Mouse (Mus musculus): ENCODE measurements at regions not wholly inside any gene's neighbourhood (a gene's known extent, or its start where the extent isn't known, plus 50 kb on each side); places are given as distances from the start of the nearest gene placed in this dataset.

- DNase-seq (ENCODE audit: low spot score in 2 of 2) = no peak
Observed at GRCm38 (mm10) chr13:84760978-84761377, 428.2 kb upstream of the Ccnh start.

- no peak for DNase-seq (ENCODE audit: low spot score in 2 of 2)
Observed at GRCm38 (mm10) chr13:84761821-84762220, 427.4 kb upstream of the Ccnh start.

DNA sequence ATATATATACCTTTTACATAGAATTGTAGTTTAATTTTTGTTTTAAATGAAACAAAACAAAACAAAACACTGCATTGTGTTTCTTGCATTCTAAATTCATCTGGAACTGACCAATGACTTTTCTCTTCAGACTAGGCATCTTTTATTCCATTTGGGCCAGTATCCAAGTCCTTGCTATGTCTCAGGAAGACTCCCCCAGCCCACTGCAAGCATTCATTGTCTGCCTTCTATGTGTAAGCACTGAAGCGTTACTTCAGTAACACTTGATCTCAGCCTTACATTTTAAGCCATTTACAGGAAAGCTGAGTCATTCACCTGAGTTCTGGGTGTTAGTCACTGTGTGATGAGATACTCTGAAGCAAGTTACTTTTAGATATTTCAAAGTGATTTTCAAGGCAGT is 425.3 kb upstream of the Ccnh start:
- no peak for DNase-seq (ENCODE audit: low spot score in 2 of 2)

GRCm38 (mm10) chr13:84771956-84772355 is 417.3 kb upstream of the Ccnh start:
- no peak for DNase-seq (ENCODE audit: low spot score in 2 of 2)

DNA sequence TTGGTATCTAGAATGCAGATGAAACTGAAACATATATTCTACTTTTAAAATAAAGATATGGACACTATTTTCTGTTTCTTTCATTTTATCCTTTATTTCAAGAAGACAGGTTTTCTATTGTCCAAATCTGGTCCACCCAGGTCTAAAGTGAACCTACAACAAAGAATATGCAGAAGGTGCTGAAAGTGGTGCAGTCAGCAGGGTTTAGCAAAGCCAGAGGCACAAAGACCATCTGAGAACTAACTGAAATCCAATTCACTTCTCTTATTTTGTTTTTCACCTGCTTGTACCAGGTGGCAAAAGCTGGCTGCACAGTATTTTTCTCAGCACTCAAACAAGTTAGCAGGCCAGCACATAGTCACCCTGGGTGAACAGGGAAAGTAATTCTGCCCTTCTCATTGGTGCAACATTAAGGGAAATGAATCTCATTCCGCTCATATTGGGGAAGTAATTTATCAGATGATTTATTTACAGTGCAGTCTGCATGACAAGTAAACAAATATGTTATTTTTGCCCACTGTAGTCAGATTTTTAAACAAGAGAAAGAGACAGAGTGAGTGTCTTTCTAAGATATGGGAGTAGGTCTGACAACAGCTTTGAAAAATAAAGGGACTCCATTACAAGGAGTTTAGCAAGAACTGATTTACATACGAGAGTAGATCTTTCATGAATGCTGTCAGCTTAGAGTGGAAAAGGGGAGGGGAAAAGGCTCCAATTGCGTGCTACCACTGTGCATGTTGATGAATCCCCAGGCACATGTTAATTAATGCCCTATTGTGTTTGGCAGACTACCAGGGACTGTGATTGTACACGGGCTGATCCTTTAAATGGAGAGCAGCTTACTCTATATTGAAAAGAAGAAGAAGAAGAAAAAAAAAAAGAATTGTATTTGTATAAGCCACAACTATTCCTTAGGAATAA is 405.9 kb upstream of the Ccnh start:
- no peak for DNase-seq (ENCODE audit: low spot score in 2 of 2)

- no peak for DNase-seq (ENCODE audit: low spot score in 2 of 2)
Observed at GRCm38 (mm10) chr13:84804241-84804980, 384.8 kb upstream of the Ccnh start.

GRCm38 (mm10) chr13:84805190-84805589 is 384.0 kb upstream of the Ccnh start:
- no peak for DNase-seq (ENCODE audit: low spot score in 2 of 2)

GRCm38 (mm10) chr13:84809605-84810004 is 379.6 kb upstream of the Ccnh start:
- DNase-seq (ENCODE audit: low spot score in 2 of 2) = no peak
